Mouse (Mus musculus): ENCODE results near the gene Gm49322.
A peak's percentile ranks its signal among the peaks of the same experiment; 100 is the strongest.
"Not testable (repeated sequence)": the region's sequence is repeated elsewhere in the genome, so short reads cannot be mapped to it uniquely, and the experiment has no call there.

Gm49322 gene

GRCm38 (mm10) chr10:80611905-80612304, 6.1 kb downstream of the Gm49322 start:
- DNase-seq (ENCODE audit: low spot score): no peak

- DNase-seq (ENCODE audit: low spot score): no peak
Observed at GRCm38 (mm10) chr10:80613821-80614220, 8.0 kb downstream of the Gm49322 start.

GRCm38 (mm10) chr10:80614351-80614750, 8.5 kb downstream of the Gm49322 start:
- DNase-seq (ENCODE audit: low spot score): no peak

- no peak for DNase-seq (ENCODE audit: low spot score)
Observed at GRCm38 (mm10) chr10:80618181-80618580, 12.4 kb downstream of the Gm49322 start.

- no peak for DNase-seq (ENCODE audit: low spot score)
Observed at GRCm38 (mm10) chr10:80619465-80620244, 13.8 kb downstream of the Gm49322 start.

GRCm38 (mm10) chr10:80620365-80620764, 14.5 kb downstream of the Gm49322 start:
- DNase-seq (ENCODE audit: low spot score): no peak

GRCm38 (mm10) chr10:80620796-80621689, 15.2 kb downstream of the Gm49322 start:
- no peak for DNase-seq (ENCODE audit: low spot score)

GRCm38 (mm10) chr10:80621690-80621939, 15.8 kb downstream of the Gm49322 start:
- DNase-seq (ENCODE audit: low spot score): no peak

GRCm38 (mm10) chr10:80621940-80622660, 16.3 kb downstream of the Gm49322 start:
- DNase-seq (ENCODE audit: low spot score): peak; percentile 100

GRCm38 (mm10) chr10:80622661-80623456, 17.0 kb downstream of the Gm49322 start, which contains the start of gene Csnk1g2:
TSS of gene Csnk1g2 (plus strand) at chr10:80622838.
- DNase-seq (ENCODE audit: low spot score): peak; percentile 80

GRCm38 (mm10) chr10:80623457-80624191, 17.8 kb downstream of the Gm49322 start:
- DNase-seq (ENCODE audit: low spot score): no peak

GRCm38 (mm10) chr10:80625764-80626163, 19.9 kb downstream of the Gm49322 start:
- no peak for DNase-seq (ENCODE audit: low spot score)

GRCm38 (mm10) chr10:80627685-80628084, 21.9 kb downstream of the Gm49322 start:
- DNase-seq (ENCODE audit: low spot score): peak; percentile 71

- DNase-seq (ENCODE audit: low spot score): no peak
Observed at GRCm38 (mm10) chr10:80628925-80629324, 23.1 kb downstream of the Gm49322 start.

GRCm38 (mm10) chr10:80635345-80635744, 29.5 kb downstream of the Gm49322 start:
- no peak for DNase-seq (ENCODE audit: low spot score)

GRCm38 (mm10) chr10:80646936-80647335, 41.1 kb downstream of the Gm49322 start:
- DNase-seq (ENCODE audit: low spot score): no peak

GRCm38 (mm10) chr10:80649910-80650309, 44.1 kb downstream of the Gm49322 start:
- DNase-seq (ENCODE audit: low spot score): not testable (repeated sequence)

- no peak for DNase-seq (ENCODE audit: low spot score)
Observed at GRCm38 (mm10) chr10:80650392-80650791, 44.6 kb downstream of the Gm49322 start.

- DNase-seq (ENCODE audit: low spot score): no peak
Observed at GRCm38 (mm10) chr10:80653156-80653720, 47.4 kb downstream of the Gm49322 start.

- DNase-seq (ENCODE audit: low spot score): no peak
Observed at GRCm38 (mm10) chr10:80654866-80655265, 49.0 kb downstream of the Gm49322 start.
